Mouse (Mus musculus) heart, adult 9 months (tissue): ENCODE results near the gene Cald1.

Source experiments
- DNase-seq, 2 experiments: peaks; one replicate each; pipeline ENCODE4 v3.0.0; 2022; ENCODE audit warnings: low spot score in 2 of 2

The Cald1 gene

DNA sequence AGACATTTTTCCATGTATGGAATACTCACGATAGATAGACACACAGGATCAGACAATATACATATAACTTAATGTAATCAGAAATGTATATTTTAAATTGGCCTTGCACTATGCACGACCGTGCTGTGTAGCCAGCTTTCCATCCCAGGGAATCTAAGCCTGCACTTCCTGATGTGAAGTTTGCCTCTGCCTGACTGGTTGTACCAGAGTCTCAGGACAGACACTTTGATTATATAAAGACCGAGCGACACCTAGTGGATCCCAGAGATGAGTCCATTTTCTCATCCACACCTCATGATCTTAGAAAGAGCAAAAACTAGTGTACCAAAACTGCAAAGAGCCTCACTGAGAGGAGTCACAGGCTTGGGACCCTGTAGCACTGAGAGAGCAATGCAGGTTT lies 156.1 kb downstream of the Cald1 start:
- peak; percentile 43 to 62 for DNase-seq

GRCm38 (mm10) chr6:34758340-34758739 lies 160.0 kb downstream of the Cald1 start:
- no peak for DNase-seq

DNA sequence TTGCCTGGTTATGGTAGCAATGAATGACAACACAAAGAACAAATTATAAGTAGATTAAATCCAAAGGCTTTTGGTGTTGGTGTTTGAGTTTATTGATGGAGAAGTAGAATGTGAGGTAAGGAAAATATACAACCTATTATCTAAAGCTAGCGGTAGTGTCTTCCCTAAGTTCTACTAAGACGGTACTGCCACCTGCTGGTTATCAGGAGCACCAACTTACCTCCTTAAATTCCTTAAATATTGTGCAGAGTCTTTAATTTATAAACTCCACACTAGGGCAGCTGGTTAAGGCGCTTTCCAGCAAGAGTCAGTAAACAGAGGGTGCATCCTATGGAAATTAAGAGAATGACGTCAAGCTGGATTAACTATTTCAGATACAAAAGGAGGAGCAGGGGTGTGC lies 161.7 kb downstream of the Cald1 start:
- DNase-seq: peak in 1 of 2 experiments; percentile 26

DNA sequence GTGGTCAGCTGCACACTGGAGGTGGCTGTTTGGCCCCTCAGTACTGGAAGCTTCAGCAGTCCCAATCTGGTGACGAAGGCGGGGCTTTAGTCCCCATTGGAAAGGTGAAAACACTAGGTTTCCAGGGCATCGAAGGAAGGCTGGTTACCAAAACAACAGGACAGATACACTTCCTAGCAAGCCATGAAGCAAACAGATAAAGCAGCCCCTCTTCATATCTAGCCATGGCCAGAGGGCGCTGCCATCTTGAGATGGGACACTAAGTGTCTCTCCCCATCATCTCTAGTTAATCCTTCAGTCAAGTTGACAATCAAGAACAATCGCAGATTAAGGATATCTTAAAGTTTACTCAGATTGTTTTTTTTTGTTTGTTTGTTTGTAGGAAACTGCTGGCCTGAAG lies 167.4 kb downstream of the Cald1 start:
- no peak for DNase-seq

GRCm38 (mm10) chr6:34769984-34770383 lies 171.7 kb downstream of the Cald1 start:
- DNase-seq: no peak

GRCm38 (mm10) chr6:34770491-34770890 lies 172.2 kb downstream of the Cald1 start:
- no peak for DNase-seq

- no peak for DNase-seq
Measured at GRCm38 (mm10) chr6:34776396-34776795, 178.1 kb downstream of the Cald1 start.

DNA sequence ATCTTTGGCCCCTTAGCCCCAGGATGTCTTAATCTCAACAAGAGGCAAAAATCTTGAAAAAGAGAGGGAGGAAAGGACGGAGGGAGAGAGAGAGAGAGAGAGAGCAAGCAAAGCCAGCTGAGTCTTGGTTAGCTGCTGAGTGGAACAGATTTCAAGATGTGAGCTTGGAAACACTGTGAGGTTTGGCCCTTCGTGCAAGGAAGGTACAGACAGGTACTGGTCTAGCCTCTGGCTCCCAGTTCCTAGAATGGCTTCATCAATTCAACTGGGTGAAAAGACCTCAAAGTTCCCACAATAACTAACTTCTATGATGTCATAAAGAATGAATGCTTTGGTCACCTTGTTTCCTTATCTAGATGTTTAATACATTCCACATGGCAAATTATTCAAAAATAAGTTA lies 178.8 kb downstream of the Cald1 start:
- DNase-seq: no peak

- no peak for DNase-seq
Measured at GRCm38 (mm10) chr6:34777981-34778668, 179.8 kb downstream of the Cald1 start.

GRCm38 (mm10) chr6:34780231-34780942 lies 182.1 kb downstream of the Cald1 start, which contains the start of gene Agbl3:
TSS of gene Agbl3 (plus strand) at chr6:34780432.
- peak; percentile 90 to 95 for DNase-seq

- no peak for DNase-seq
Measured at GRCm38 (mm10) chr6:34780943-34781289, 182.6 kb downstream of the Cald1 start.

DNA sequence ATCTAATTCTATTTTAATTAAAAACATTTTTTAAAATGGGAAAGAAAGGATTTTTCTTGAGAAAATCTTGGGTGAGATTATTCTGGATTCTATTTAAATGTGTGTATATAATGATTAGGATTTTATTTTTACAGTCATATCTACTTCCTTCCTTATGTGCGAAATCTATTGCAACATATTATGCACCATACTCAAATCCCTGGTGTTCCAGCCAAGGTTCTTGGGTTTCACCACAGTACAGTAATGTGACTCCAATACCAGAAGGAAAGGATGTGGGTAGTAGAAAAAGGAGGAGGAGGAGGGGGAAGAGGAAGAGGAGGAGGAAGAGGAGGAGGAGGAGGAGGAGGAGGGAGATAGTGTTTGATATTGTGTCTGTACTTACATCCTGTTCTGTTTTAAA lies 184.2 kb downstream of the Cald1 start:
- DNase-seq: no peak

DNA sequence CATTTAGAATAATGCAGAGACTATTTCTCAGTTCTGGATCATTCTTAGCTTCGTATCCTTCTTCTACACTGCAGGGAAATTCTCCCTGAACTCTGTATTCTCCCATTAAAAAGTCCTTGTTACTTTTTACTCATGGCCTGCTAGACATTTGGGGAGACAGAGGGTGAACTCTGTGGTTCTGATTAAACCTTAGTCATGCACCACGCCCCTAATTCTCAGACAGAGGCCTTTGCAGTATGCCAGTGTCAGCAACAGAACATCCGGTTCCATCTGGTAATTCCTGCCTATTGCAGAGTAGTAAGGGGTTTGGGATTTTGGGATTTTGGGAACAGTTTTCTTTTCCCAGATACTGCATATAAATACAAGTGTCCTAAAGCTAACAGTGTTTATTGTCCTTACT lies 198.6 kb downstream of the Cald1 start:
- peak; percentile 12 to 15 for DNase-seq

- DNase-seq: no peak
Measured at GRCm38 (mm10) chr6:34797887-34798286, 199.6 kb downstream of the Cald1 start.

DNA sequence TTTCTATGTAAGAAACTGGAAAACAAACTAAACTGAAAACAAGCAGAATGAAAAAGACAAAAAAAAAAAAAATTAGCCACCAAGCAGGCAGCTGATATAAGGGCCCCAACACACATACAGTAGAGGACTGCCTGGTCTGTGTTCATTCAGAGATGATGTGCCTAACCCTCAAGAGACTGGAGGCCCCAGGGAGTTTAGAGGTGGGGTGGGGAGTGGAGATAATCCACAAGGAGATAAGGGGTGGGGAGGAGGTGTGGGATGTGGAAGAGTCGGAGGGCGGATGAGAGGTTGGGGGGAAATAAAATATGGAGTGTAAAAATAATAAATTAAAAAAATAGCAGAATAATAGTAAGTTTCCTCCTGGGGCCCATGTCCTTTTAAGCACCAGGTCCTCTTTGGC lies 207.3 kb downstream of the Cald1 start:
- DNase-seq: no peak

- DNase-seq: no peak
Measured at GRCm38 (mm10) chr6:34810651-34811050, 212.4 kb downstream of the Cald1 start.

GRCm38 (mm10) chr6:34824406-34824805 lies 226.1 kb downstream of the Cald1 start:
- no peak for DNase-seq
